In the genomic region with DNA sequence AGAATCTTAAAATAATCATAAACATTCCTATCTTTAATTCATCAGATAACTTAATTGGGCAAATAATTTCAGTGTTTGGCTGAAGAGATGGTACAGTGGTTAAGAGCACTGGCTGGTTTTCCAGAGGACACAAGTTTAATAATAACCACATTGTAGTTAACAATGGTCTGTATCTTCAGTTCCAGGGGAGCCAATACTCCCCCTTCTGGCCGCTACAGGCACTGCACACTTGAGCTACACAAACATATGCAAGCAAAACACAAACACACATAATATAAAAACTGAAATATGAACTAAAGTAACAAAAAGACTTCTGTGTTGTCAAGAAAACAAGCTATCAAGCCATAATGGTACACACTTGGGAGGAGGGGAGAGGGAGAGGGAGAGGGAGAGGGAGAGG, we compare ENCODE assay signal across 19 mouse cellular contexts.
DNase-seq lines count a peak whose midpoint lies in the region; ATAC-seq and TF ChIP-seq lines count a peak whose summit lies in the region.
"Had no signal": no experiment of that assay in that cellular context is flagged by ENCODE, and none has a peak within 500 bp of the region (broad histone marks: within the 10 kb centered on the region; RNA-seq: fewer than 3 reads in every experiment).

No protein-coding gene starts in this region.

- WGBS in kidney, postnatal 0 days: 68% methylated on average over 1 of the region's 1 CpGs
- 73% methylated on average over 1 of the region's 1 CpGs for WGBS in kidney, adult 2 months
- WGBS in midbrain, postnatal 0 days: 67% methylated on average over 1 of the region's 1 CpGs
- WGBS in midbrain, embryonic 13.5 days: 60% methylated on average over 1 of the region's 1 CpGs
- 54% methylated on average over 1 of the region's 1 CpGs for WGBS in stomach, postnatal 0 days

- TF ChIP-seq CTCF in kidney, postnatal 0 days (IDR thresholded peaks at IDR 0.05; ENCODE audit: low read depth): 0 out of 2 replicates have a peak, but pooled peaks have one; percentile 16
- TF ChIP-seq CTCF in kidney, adult 2 months (conservative IDR thresholded peaks at IDR 0.05; ENCODE audit: insufficient read depth, insufficient read length, low read depth, low read length): no peak
- TF ChIP-seq CTCF in midbrain, postnatal 0 days (IDR thresholded peaks at IDR 0.05): peak; percentile 39
- peak; percentile 27 for TF ChIP-seq CTCF in Patski (IDR thresholded peaks at IDR 0.05)
- TF ChIP-seq CTCF in stomach, postnatal 0 days (IDR thresholded peaks at IDR 0.05; ENCODE audit: low read depth): peak; percentile 35

- no peak for ATAC-seq in kidney, postnatal 0 days (replicated peaks; ENCODE audit: low FRiP score, low read depth)
- ATAC-seq in midbrain, postnatal 0 days (ENCODE audit: low FRiP score): no peak
- no peak for ATAC-seq in midbrain, embryonic 13.5 days
- no peak for ATAC-seq in Patski
- ATAC-seq in stomach, postnatal 0 days (ENCODE audit: low FRiP score, low TSS enrichment): no peak
- ATAC-seq: hindbrain, embryonic 16.5 days had no signal

- TF ChIP-seq EP300 in stomach, postnatal 0 days (optimal IDR thresholded peaks at IDR 0.05): no peak

- H3K4me2 ChIP-seq in kidney, postnatal 0 days (ENCODE audit: low read length): no peak overlapping the region
- H3K4me2 ChIP-seq in midbrain, postnatal 0 days (ENCODE audit: low read depth, low read length, poor library complexity, severe bottlenecking): no peak overlapping the region
- no peak overlapping the region for H3K4me2 ChIP-seq in midbrain, embryonic 13.5 days (replicated peaks)
- H3K4me2 ChIP-seq in stomach, postnatal 0 days (replicated peaks; ENCODE audit: low read depth): no peak overlapping the region
- H3K4me2 ChIP-seq: embryonic facial prominence, embryonic 15.5 days; liver, embryonic 13.5 days; midbrain, embryonic 15.5 days had no signal

- TF ChIP-seq POLR2A in kidney, adult 2 months (IDR thresholded peaks at IDR 0.05; ENCODE audit: low read depth, low read length): no peak

- H3K27ac ChIP-seq in kidney, postnatal 0 days: no peak overlapping the region
- H3K27ac ChIP-seq in kidney, adult 2 months (ENCODE audit: insufficient read depth, low read depth, low read length): no peak overlapping the region
- H3K27ac ChIP-seq in midbrain, postnatal 0 days (ENCODE audit: low read depth, low read length): no peak overlapping the region
- H3K27ac ChIP-seq in midbrain, embryonic 13.5 days: no peak overlapping the region
- no peak overlapping the region for H3K27ac ChIP-seq in stomach, postnatal 0 days (replicated peaks)
- H3K27ac ChIP-seq: embryonic facial prominence, embryonic 15.5 days; liver, embryonic 13.5 days; midbrain, embryonic 15.5 days had no signal

- no peaks in the 10 kb centered on the region for H3K9me3 ChIP-seq in kidney, postnatal 0 days (replicated peaks; ENCODE audit: low read length)
- H3K9me3 ChIP-seq in midbrain, postnatal 0 days (ENCODE audit: low read length): no peaks in the 10 kb centered on the region
- no peaks in the 10 kb centered on the region for H3K9me3 ChIP-seq in midbrain, embryonic 13.5 days
- no peaks in the 10 kb centered on the region for H3K9me3 ChIP-seq in stomach, postnatal 0 days (ENCODE audit: control insufficient read depth, low read length)
- H3K9me3 ChIP-seq: embryonic facial prominence, embryonic 15.5 days; liver, embryonic 13.5 days; megakaryocyte, embryonic 14.5 days; midbrain, embryonic 15.5 days had no signal

- no peaks in the 10 kb centered on the region for H3K27me3 ChIP-seq in kidney, postnatal 0 days (ENCODE audit: insufficient read depth, low read length)
- no peaks in the 10 kb centered on the region for H3K27me3 ChIP-seq in kidney, adult 2 months (replicated peaks; ENCODE audit: control insufficient read depth, insufficient read depth, low read length)
- H3K27me3 ChIP-seq in midbrain, postnatal 0 days (ENCODE audit: insufficient read depth, low read length): no peaks in the 10 kb centered on the region
- H3K27me3 ChIP-seq in midbrain, embryonic 13.5 days: no peaks in the 10 kb centered on the region
- no peaks in the 10 kb centered on the region for H3K27me3 ChIP-seq in Patski
- no peaks in the 10 kb centered on the region for H3K27me3 ChIP-seq in stomach, postnatal 0 days (ENCODE audit: control insufficient read depth, insufficient read depth, low read length)
- H3K27me3 ChIP-seq: embryonic facial prominence, embryonic 15.5 days; liver, embryonic 13.5 days; megakaryocyte, embryonic 14.5 days; midbrain, embryonic 15.5 days had no signal

- in situ Hi-C loops in Patski (cut with MboI; ENCODE audit: low pct_unique_long_range_greater_than_20kb): no loop called here

- no peak overlapping the region for H3K9ac ChIP-seq in kidney, postnatal 0 days (ENCODE audit: low read depth, low read length)
- no peak overlapping the region for H3K9ac ChIP-seq in midbrain, postnatal 0 days (replicated peaks; ENCODE audit: low read length, poor library complexity, severe bottlenecking)
- no peak overlapping the region for H3K9ac ChIP-seq in midbrain, embryonic 13.5 days (replicated peaks)
- no peak overlapping the region for H3K9ac ChIP-seq in stomach, postnatal 0 days (ENCODE audit: low read length)
- H3K9ac ChIP-seq: embryonic facial prominence, embryonic 15.5 days; liver, embryonic 13.5 days; midbrain, embryonic 15.5 days had no signal

- no peaks in the 10 kb centered on the region for H3K36me3 ChIP-seq in kidney, postnatal 0 days (ENCODE audit: insufficient read depth, low read length)
- no peaks in the 10 kb centered on the region for H3K36me3 ChIP-seq in kidney, adult 2 months (ENCODE audit: control insufficient read depth, insufficient read depth, low read length)
- H3K36me3 ChIP-seq in midbrain, postnatal 0 days (ENCODE audit: insufficient read depth, low read length): no peaks in the 10 kb centered on the region
- H3K36me3 ChIP-seq in midbrain, embryonic 13.5 days: no peaks in the 10 kb centered on the region
- H3K36me3 ChIP-seq in stomach, postnatal 0 days (ENCODE audit: control insufficient read depth, insufficient read depth, low read length): no peaks in the 10 kb centered on the region
- H3K36me3 ChIP-seq: embryonic facial prominence, embryonic 15.5 days; liver, embryonic 13.5 days; midbrain, embryonic 15.5 days had no signal

- POLR2A ChIA-PET in Patski (lab: Charles Lee): no interaction called here

- CTCF ChIA-PET in Patski (lab: Charles Lee): interaction anchor here (1.1 kb wide), 1 partner anchor 10 kb away, joined by 3 read pairs; no protein-coding TSS in a partner anchor

- no peak for DNase-seq in kidney, postnatal 0 days (ENCODE audit: low spot score)
- no peak for DNase-seq in kidney, adult 2 months
- no peak for DNase-seq in midbrain, postnatal 0 days (ENCODE audit: low spot score)
- DNase-seq in Patski (ENCODE audit: low read depth, low spot score): no peak
- DNase-seq in stomach, postnatal 0 days (ENCODE audit: low spot score): no peak
- DNase-seq in frontal cortex, postnatal 25 days (ENCODE audit: low spot score in 2 of 2): no peak
- DNase-seq: adrenal gland, postnatal 36 days; cerebellum, adult 18-20 months; cerebellum, postnatal 25 days; heart, postnatal 4 days; liver, embryonic 13.5 days; right cerebral cortex, postnatal 14 days; spleen, adult 18-20 months; thymus, postnatal 14 days had no signal

- no peak overlapping the region for H3K4me3 ChIP-seq in kidney, postnatal 0 days (replicated peaks; ENCODE audit: low read depth, low read length)
- no peak overlapping the region for H3K4me3 ChIP-seq in kidney, adult 2 months (ENCODE audit: insufficient read depth, low read depth, low read length)
- H3K4me3 ChIP-seq in midbrain, postnatal 0 days (ENCODE audit: low read depth, low read length): no peak overlapping the region
- H3K4me3 ChIP-seq in midbrain, embryonic 13.5 days (replicated peaks): no peak overlapping the region
- no peak overlapping the region for H3K4me3 ChIP-seq in stomach, postnatal 0 days (ENCODE audit: low read depth, low read length)
- H3K4me3 ChIP-seq: embryonic facial prominence, embryonic 15.5 days; liver, embryonic 13.5 days; megakaryocyte, embryonic 14.5 days; midbrain, embryonic 15.5 days had no signal

- no peaks in the 10 kb centered on the region for H3K4me1 ChIP-seq in kidney, postnatal 0 days (replicated peaks; ENCODE audit: insufficient read depth, low read length)
- H3K4me1 ChIP-seq in kidney, adult 2 months (ENCODE audit: control insufficient read depth, insufficient read depth, low read length): no peaks in the 10 kb centered on the region; the same call in 1 of the 2 replicates
- no peaks in the 10 kb centered on the region for H3K4me1 ChIP-seq in midbrain, postnatal 0 days (ENCODE audit: insufficient read depth, low read length)
- no peaks in the 10 kb centered on the region; the same call in 1 of the 2 replicates for H3K4me1 ChIP-seq in midbrain, embryonic 13.5 days (replicated peaks)
- H3K4me1 ChIP-seq in stomach, postnatal 0 days (replicated peaks; ENCODE audit: control insufficient read depth, insufficient read depth): no peaks in the 10 kb centered on the region
- H3K4me1 ChIP-seq: embryonic facial prominence, embryonic 15.5 days; liver, embryonic 13.5 days had no signal
